Mouse (Mus musculus): ENCODE results near the gene 4933416C03Rik.

4933416C03Rik gene

GRCm38 (mm10) chr10:116113867-116114474, at the start of gene 4933416C03Rik:
4933416C03Rik (minus strand) TSS chr10:116113917.
- ATAC-seq (ENCODE audit: low TSS enrichment) = no peak

DNA sequence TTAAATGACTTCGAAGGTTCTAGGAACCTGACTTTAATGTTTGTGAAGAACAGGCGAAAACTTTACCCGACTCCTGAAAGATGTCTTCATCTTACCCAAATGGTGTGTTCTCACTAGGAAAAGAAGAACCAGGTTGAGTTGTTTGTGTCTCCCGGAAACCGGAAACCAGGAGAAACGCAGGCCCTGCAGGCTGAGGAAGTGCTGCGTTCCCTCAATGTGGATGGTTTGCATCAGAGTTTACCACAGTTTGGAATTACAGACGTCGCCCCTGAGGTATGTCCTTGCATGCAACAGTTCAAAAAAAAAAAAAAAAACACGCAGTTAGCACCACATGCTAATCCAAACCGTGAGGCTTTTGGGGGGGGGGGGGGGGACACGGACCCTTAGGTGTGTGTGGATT, 48.6 kb upstream of the 4933416C03Rik start:
- ATAC-seq (ENCODE audit: low TSS enrichment) = no peak

DNA sequence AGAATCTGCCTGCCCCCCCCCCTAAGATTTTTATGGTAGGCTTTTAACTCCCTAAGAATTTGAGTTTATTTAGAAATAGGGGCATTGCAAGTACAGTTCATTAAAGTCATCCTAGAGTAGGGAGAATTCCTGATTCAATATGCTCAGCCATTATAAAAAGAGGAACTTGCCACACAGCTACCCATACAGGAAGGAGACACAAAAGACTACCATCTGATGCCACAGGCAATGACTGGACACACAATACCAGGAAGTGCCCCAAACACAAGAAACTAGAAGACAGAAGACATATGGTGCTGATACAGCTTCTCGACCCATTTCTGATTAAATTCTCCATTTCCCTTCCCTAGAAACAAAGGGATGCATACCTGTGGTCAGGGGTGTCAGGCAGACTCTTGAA, 43.0 kb upstream of the 4933416C03Rik start:
- ATAC-seq (ENCODE audit: low TSS enrichment) = no peak

GRCm38 (mm10) chr10:116154707-116155106, 41.0 kb upstream of the 4933416C03Rik start:
- no peak for ATAC-seq (ENCODE audit: low TSS enrichment)

DNA sequence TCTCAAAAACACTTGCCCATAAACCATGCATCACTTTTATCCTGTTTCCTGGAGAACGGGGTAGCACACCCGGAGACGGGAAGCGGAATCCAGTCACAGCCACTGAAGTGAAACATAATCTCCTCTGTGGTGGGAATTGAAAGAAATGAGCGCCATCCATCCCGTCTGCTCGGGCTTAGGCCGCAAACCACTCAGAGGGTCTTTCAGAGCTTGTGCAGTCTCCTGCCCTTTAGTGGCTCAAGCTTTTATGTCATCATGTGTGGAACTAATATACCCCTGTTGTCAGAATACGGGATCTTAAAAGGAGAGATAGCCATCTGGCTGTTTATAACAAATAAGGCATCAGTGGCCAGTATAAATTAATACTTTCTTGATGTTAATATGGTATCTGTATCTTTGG, 32.4 kb upstream of the 4933416C03Rik start:
- ATAC-seq (ENCODE audit: low TSS enrichment) = no peak

DNA sequence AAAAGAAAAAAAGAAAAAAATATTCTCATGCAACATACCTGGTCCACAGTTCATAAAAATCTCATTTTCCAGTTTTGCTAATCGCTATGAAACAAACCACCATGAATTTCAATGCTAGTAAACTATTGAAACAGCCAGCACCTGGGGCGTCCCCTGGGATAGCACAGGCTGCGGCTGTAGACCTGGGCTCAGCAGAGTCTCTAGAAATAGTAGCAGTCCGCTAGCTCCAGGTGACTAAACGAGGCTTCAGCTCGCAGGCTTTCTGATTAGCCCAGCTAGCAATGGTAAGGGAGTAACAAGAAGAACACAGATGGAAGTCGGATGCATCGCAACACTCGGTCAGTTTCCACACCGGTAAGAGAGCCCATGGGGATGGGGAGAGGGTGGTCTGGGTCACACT, 30.0 kb upstream of the 4933416C03Rik start:
- ATAC-seq (ENCODE audit: low TSS enrichment) = no peak

DNA sequence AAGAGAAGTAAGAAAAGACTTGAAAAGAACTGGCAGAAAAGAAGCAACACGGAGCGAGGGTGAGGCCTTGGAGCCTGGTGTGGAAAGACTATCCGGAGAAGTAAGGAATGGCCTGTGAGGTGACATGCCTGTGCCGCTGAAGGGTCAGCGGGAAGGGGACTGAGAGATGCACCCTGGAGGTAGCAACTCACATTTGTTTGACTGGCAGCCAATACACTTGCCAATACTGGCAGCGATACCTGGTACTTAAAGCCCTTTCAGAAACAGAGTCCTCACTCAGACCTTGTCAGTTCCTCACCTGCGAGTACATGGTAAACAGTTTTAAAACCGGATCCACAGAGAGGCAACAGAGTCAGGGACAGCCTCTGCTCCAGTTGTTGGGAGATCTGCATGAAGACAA, 26.5 kb upstream of the 4933416C03Rik start:
- no peak for ATAC-seq (ENCODE audit: low TSS enrichment)

- no peak for ATAC-seq (ENCODE audit: low TSS enrichment)
Measured at GRCm38 (mm10) chr10:116135187-116135586, 21.5 kb upstream of the 4933416C03Rik start.

DNA sequence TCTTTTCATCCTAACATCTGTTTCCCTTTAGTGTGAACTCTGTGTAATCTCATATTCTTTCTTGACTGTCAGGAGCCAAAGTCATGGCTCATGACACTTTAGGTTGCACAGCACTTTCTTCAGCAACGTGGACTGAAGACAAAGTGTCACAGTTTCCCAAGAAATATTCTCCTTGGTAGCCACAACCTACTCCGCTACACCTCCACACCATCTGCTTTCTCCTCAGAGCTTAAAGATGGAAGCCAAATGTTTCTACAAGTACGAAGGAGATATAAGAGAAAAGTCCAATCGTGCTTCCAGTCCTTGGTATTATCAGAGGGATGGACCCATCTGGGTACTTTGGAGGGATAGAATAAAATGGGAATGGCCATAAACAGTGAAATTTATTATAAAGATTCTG, 18.5 kb upstream of the 4933416C03Rik start:
- peak; percentile 97 for ATAC-seq (ENCODE audit: low TSS enrichment)

- ATAC-seq (ENCODE audit: low TSS enrichment) = no peak
Measured at GRCm38 (mm10) chr10:116131223-116131622, 17.5 kb upstream of the 4933416C03Rik start.

GRCm38 (mm10) chr10:116130401-116130800, 16.7 kb upstream of the 4933416C03Rik start:
- ATAC-seq (ENCODE audit: low TSS enrichment) = no peak

GRCm38 (mm10) chr10:116125364-116125763, 11.6 kb upstream of the 4933416C03Rik start:
- ATAC-seq (ENCODE audit: low TSS enrichment) = no peak

DNA sequence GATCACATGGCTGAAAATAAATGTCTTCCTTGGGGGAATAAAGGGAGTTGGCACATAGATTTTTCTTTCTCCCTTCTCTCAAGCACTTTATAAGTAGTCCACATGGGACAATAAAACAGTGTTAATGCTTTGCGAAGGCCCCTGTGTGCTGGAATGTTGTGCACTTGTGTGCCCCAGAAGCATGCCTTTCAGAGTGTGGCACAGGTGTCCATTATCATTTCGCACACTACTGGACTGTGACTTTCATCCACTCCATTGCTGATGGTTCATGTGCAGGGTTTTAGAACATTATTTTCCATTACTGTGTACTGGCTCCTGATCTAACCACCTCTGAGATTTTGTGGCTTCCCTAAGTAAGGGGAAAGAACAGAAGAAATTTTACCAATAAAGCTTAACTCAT, 10.1 kb upstream of the 4933416C03Rik start:
- no peak for ATAC-seq (ENCODE audit: low TSS enrichment)

DNA sequence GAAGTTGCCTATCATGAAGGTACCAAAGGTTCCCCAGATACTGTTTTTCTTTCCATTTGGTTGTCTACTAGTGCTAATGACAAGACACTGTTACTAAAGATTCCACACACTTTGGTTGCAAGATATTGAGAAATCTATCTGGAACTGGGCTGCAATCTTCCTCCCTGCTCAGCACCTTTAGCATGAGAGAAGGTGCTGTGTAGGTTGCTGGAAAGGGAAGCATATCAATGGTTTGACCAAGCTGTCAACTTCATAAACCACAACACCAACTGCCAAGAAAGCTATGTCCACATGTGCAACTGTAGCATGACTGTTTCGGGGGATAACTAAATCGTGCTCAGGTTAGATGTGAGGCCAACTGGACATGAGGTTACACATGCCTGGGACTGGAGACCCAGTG, 7.7 kb upstream of the 4933416C03Rik start:
- ATAC-seq (ENCODE audit: low TSS enrichment) = no peak

DNA sequence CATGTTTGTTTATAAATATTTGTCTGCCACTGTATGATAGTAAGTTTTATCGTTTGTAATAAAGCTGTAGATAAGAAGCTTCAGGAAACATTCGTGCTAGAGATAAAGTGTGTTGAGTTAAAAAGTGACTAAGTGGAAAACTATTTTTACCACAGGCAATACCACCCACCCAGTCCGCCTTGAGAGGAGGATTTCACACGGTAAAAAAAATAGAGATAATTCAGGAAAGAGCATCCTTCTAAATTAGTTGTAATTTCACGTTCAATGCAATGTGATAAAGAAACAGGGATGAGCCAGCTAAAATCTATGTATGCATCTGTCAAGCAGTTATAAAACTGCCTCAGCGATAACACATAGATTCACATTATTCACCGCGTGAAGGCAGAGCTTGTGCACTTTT, 3.3 kb upstream of the 4933416C03Rik start:
- peak; percentile 87 for ATAC-seq (ENCODE audit: low TSS enrichment)

- peak; percentile 78 for ATAC-seq (ENCODE audit: low TSS enrichment)
Measured at GRCm38 (mm10) chr10:116115881-116116677, 2.4 kb upstream of the 4933416C03Rik start.

GRCm38 (mm10) chr10:116112868-116113267, 849 bp downstream of the 4933416C03Rik start:
- no peak for ATAC-seq (ENCODE audit: low TSS enrichment)

- no peak for ATAC-seq (ENCODE audit: low TSS enrichment)
Measured at GRCm38 (mm10) chr10:116108730-116109129, 5.0 kb downstream of the 4933416C03Rik start.

DNA sequence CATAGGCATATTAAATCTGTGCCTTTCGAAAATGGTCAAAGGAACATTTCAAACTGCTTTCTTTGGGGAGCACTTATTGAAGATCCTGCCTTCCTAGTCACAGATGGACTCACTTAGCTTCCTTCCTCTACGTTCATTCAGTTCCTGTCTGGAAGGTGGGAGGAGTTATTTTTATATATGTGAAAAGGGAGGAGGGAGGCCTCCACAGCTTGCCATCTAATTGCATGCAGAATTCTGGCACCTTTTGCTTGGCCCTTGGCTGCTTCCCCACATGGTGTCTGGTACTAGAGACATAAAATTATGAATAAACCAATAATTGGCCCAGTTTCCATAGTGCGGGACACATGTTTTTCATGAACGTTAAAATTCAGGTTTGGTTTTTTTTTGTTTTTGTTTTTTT, 5.5 kb downstream of the 4933416C03Rik start:
- ATAC-seq (ENCODE audit: low TSS enrichment) = peak; percentile 94

- ATAC-seq (ENCODE audit: low TSS enrichment) = peak; percentile 84
Measured at GRCm38 (mm10) chr10:116098470-116098869, 15.2 kb downstream of the 4933416C03Rik start.

- ATAC-seq (ENCODE audit: low TSS enrichment) = no peak
Measured at GRCm38 (mm10) chr10:116096466-116096865, 17.3 kb downstream of the 4933416C03Rik start.

DNA sequence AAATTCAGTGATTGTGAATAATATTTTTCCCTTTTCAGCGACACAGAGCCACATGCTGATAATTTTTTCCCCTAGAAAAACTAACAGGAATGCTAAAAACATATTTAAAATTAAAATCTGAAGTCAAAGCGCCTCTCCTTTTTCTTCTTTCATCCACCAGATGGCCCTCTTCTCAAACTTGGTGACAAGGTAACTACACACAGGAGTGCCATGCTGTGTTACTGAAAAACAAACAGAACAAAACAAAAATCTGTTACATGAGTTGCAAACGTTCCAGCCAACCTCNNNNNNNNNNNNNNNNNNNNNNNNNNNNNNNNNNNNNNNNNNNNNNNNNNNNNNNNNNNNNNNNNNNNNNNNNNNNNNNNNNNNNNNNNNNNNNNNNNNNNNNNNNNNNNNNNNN, 29.8 kb downstream of the 4933416C03Rik start:
- peak; percentile 41; the same call in 1 of the 2 replicates for ATAC-seq (ENCODE audit: low TSS enrichment)

DNA sequence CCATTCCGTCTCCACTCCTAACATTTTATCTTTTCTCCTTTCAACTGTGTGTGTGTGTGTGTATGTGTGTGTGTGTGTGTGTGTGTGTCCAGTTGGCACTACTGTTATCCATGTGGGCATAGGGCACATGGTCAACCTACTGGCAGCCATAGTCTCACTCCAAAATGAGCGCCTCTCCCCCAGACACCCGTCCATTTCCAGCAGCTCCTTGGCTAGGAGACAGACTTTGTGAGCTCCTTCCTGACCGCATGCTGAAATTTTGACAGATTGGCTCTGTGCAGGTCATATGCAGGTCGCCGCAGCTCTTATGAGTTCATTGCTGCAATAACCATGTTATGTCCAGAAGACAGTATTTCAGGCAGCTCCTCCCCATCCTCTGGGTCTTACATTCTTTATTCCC, 32.9 kb downstream of the 4933416C03Rik start:
- ATAC-seq (ENCODE audit: low TSS enrichment) = no peak

Data from frontal cortex, adult (tissue).